Mouse (Mus musculus) forebrain, postnatal 0 days (tissue): ENCODE measurements around the gene Fem1b. TPM values are rescaled to one million over a fixed set of nuclear protein-coding genes. Genes with fewer than 3 reads are reported as not detected.

Experiments
- ATAC-seq: fragments of 200-750 bp; cut with Nextera tagmentation; 2 replicates; pipeline ENCODE4 v1.8.0; 2017; ENCODE audit warnings: mild to moderate bottlenecking, moderate library complexity
- DNase-seq: peaks from one replicate; pipeline ENCODE4 v3.0.0-alpha.2; 2015
- H3K27ac ChIP-seq: fragments of 300-500 bp; sonication (generic); 2 replicates; pipeline ENCODE4 v1.5.1; 2014; ENCODE audit warnings: low read depth, mild to moderate bottlenecking, antibody characterized with exemption, low read length, moderate library complexity, mixed read lengths
- H3K27me3 ChIP-seq: fragments of 300-500 bp; sonication (generic); 2 replicates; pipeline ENCODE4 v1.6.1; 2014; ENCODE audit warnings: mild to moderate bottlenecking, low read length, mixed read lengths; ENCODE audit not compliant: insufficient read depth
- H3K36me3 ChIP-seq: fragments of 300-500 bp; sonication (generic); 2 replicates; pipeline ENCODE4 v1.6.1; 2014; ENCODE audit warnings: mild to moderate bottlenecking, moderate library complexity; ENCODE audit not compliant: insufficient read depth
- H3K4me1 ChIP-seq: fragments of 300-500 bp; sonication (generic); 2 replicates; pipeline ENCODE4 v1.6.1; 2014; ENCODE audit warnings: antibody characterized with exemption; ENCODE audit not compliant: insufficient read depth
- H3K4me2 ChIP-seq: fragments of 300-500 bp; sonication (generic); 2 replicates; pipeline ENCODE4 v1.6.1; 2014; ENCODE audit warnings: low read depth, mild to moderate bottlenecking, moderate library complexity
- H3K4me3 ChIP-seq: fragments of 300-500 bp; sonication (generic); 2 replicates; pipeline ENCODE4 v1.5.1; 2014; ENCODE audit warnings: low read depth, low read length, mixed read lengths
- H3K9ac ChIP-seq: fragments of 300-500 bp; sonication (generic); 2 replicates; pipeline ENCODE4 v1.6.1; 2014; ENCODE audit warnings: mild to moderate bottlenecking
- H3K9me3 ChIP-seq: fragments of 300-500 bp; sonication (generic); 2 replicates; pipeline ENCODE4 v1.6.1; 2016; ENCODE audit warnings: low read length
- CTCF ChIP-seq: sonication (generic); IDR thresholded peaks from 2 replicates; pipeline ENCODE4 v1.5.1; 2016; ENCODE audit warnings: antibody characterized with exemption, control low read depth, low read depth
- WGBS: fragments of 180-500 bp; shearing (Covaris S2); extraction: QIAGEN DNeasy Blood & Tissue Kit; methylation state at CpG from one replicate; pipeline ENCODE4 v1.1.7; 2014; 5-methylcytosine and 5-hydroxymethylcytosine counted together
- polyA plus RNA-seq: library from polyadenylated mRNA; unstranded; fragments of >200 nt; fragmentation: Nextera tagmentation; extraction: Ambion mirVana; gene quantifications from 2 replicates; pipeline ENCODE4 v1.2.1, GENCODE M21; 2015
- total RNA-seq: library from RNA; depleted of rRNA; stranded (reverse); fragments of >200 nt; gene quantifications from 2 replicates; pipeline ENCODE4 v1.2.3, GENCODE M21; 2014

Gene Fem1b
- total and polyA plus RNA-seq, 2 experiments from 2014 or later = 29.4 to 191 TPM

DNA sequence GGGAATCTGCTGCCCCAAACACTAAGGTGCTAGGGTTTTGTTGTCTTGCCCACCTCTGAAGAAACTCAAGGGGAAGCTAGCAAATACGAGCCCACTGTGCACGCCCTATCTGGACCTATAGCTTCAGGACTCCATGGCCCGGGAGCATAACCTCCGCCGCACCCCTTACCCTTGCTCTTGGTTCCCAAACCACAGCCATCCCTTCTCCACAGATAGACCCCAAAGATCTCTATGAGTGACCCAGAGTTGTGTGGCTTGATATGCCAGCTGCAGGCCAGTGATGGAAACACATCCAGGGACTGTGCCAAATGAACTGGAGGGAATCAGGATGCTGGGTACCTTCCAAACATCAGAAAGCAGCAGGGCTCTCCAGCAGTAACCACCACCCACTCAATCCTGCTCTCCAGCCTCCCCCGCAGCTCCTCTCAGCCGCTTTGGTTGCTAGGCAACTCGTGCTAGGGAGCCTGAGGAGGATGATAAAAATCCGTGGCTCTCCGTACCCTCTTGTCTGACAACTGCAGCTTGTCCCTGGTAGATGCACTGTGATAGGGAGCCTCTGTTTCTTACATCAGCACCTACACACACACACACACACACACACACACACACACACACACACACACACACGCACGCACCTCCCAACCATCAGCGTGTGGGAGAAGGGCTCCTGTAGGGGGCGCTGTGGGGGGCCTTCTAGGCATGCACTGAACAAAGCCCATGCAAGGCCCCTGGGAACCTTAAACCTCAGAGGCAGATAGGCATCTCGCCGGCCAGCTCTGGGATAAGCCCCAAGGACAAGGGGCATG, 28.6 kb downstream of the Fem1b start:
- DNase-seq (peak; percentile 90), ATAC-seq (peak; percentile 95)
- Histone ChIP-seq H3K4me3 (peak overlapping the region; percentile 2; the same call in 1 of the 2 replicates), H3K36me3 (no peaks in the 10 kb centered on the region), H3K27ac (peak overlapping the region; percentile 66), H3K4me1 (peaks cover 20% of the 10 kb centered on the region), H3K4me2 (peak overlapping the region; percentile 38), H3K27me3 (no peaks in the 10 kb centered on the region), H3K9ac (peak overlapping the region; percentile 41; the same call in 1 of the 2 replicates), H3K9me3 (no peaks in the 10 kb centered on the region)
- 34% methylated on average over 16 of the region's 16 CpGs for WGBS
- TF ChIP-seq CTCF = peak; percentile 80

DNA sequence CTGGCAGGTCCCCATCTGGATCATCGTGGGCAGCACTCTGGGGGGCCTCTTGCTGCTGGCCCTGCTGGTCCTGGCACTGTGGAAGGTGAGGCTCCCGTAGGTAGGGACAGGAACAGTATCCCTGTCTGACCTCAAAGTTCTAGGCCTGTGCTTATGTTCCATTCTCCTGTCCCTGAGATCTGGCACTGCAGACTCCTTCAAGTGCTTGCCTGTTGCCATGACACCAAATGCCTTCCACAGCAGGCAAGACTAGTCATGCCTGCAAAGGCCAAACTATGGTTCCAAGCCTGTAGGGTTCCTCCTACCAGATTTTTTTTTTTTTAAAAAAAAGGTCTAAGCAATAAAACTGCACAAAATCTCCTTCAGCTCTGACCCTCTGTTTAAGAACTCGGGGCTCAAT, 29.8 kb downstream of the Fem1b start:
- no peak overlapping the region for H3K4me2 ChIP-seq
- no peaks in the 10 kb centered on the region for H3K27me3 ChIP-seq
- H3K9me3 ChIP-seq = no peaks in the 10 kb centered on the region
- no peak overlapping the region for H3K27ac ChIP-seq
- H3K4me3 ChIP-seq = no peak overlapping the region
- no peak for TF ChIP-seq CTCF
- 53% methylated on average over 3 of the region's 3 CpGs for WGBS
- peaks cover 20% of the 10 kb centered on the region for H3K4me1 ChIP-seq
- no peak overlapping the region for H3K9ac ChIP-seq
- no peaks in the 10 kb centered on the region for H3K36me3 ChIP-seq
- ATAC-seq = no peak
- DNase-seq = peak; percentile 34

DNA sequence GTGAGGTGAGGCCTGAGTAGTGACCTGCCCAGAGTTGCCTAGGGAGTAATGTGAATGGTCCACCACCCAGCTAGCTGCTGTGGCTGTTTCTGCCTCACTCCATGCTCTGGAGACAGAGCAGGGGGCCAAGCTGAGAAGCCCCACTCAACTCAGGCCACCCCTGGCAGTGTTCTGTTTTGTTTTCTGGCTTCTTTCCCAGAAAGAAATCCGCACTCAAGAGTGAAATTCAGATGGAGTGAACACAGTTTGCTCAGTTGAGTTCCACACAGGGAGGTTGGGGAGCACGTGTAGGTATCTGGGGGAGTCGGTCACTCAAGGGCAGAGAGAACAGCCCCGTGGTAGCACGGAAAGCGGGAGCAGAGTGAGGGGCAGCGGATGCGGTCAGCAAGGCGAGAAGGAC, 33.0 kb downstream of the Fem1b start:
- H3K9me3 ChIP-seq = no peaks in the 10 kb centered on the region
- no peak overlapping the region for H3K9ac ChIP-seq
- WGBS = 71% methylated on average over 9 of the region's 9 CpGs
- ATAC-seq (no peak), DNase-seq (peak; percentile 33)
- peaks cover 16% of the 10 kb centered on the region for H3K4me1 ChIP-seq
- H3K36me3 ChIP-seq = no peaks in the 10 kb centered on the region
- H3K4me3 ChIP-seq = no peak overlapping the region
- H3K27me3 ChIP-seq = no peaks in the 10 kb centered on the region
- H3K4me2 ChIP-seq = no peak overlapping the region
- H3K27ac ChIP-seq = no peak overlapping the region
- TF ChIP-seq CTCF = no peak

DNA sequence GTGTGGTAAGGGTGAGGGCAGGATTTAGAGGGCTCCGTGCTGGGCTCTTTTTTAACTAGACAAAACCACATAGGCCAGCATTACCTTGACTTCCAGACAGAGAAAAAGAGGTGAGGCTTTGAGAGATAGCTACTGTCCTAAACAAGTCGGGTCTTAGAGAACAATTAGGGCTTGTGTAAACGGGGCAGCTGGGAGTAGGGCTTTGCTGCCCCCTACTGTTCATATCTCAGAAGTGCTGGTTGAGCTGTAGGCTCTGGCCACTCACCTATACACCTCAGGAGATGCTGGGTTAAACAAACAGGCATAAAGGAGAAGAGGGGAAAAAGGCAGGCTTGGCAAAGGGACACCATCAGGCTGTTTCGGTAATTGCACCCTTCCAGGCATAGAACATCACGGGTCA, 34.3 kb downstream of the Fem1b start:
- 4% methylated on average over 5 of the region's 5 CpGs for WGBS
- TF ChIP-seq CTCF = peak; percentile 84

DNA sequence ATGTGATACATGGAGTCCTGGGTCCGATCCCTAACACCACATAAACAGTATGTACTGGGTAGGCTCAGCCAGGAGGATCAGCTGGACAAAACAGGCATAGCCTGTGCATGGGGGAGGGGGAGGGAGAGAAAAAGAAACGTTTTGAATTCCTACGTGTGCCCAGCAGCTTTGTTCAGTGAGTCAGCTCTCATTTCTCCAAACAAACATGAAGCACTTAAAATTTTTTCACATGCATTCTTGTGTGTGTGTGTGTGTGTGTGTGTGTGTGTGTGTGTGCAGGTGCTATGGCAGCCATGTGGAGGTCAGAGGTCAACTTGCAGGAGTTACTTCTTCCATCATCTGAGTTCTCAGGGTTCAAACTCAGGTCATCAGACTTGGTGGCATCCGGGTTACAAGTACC, 36.3 kb downstream of the Fem1b start:
- Histone ChIP-seq H3K4me1 (no peaks in the 10 kb centered on the region), H3K27ac (no peak overlapping the region), H3K9ac (no peak overlapping the region), H3K36me3 (no peaks in the 10 kb centered on the region), H3K27me3 (no peaks in the 10 kb centered on the region), H3K4me3 (no peak overlapping the region), H3K9me3 (no peaks in the 10 kb centered on the region), H3K4me2 (no peak overlapping the region)
- DNase-seq = no peak
- no peak for TF ChIP-seq CTCF
- 72% methylated on average over 4 of the region's 4 CpGs for WGBS
- ATAC-seq = no peak

More for the DNA sequence above, 34.3 kb downstream of the Fem1b start:
- H3K27me3 ChIP-seq = no peaks in the 10 kb centered on the region
- H3K36me3 ChIP-seq = no peaks in the 10 kb centered on the region
- no peak overlapping the region for H3K9ac ChIP-seq
- DNase-seq (peak; percentile 75), ATAC-seq (peak; percentile 66)
- H3K4me2 ChIP-seq = no peak overlapping the region
- H3K4me1 ChIP-seq = peaks cover 6% of the 10 kb centered on the region; the same call in 1 of the 2 replicates
- no peak overlapping the region for H3K27ac ChIP-seq
- H3K4me3 ChIP-seq = no peak overlapping the region
- H3K9me3 ChIP-seq = no peaks in the 10 kb centered on the region

DNA sequence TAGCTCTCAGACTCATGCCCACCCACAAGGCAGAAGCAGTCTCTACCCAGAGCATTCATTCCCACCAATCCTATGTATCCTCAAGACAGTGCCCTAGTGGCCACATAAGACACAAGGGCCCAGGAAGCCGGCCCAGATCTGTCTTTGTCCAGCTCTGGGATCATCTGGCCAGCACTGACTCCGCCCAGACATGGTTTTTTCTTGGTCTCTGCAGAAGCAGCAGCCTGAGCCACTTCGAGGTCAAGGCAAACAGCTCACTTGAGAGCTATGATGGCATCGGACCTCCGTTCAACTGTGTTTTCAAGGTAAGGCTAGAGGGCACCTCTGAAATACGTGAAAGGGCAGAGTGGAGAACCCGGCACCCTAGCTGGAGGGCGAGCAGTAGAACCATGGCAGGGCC, 39.0 kb downstream of the Fem1b start:
- Histone ChIP-seq H3K4me1 (no peaks in the 10 kb centered on the region), H3K27ac (no peak overlapping the region), H3K9ac (no peak overlapping the region), H3K9me3 (no peaks in the 10 kb centered on the region), H3K27me3 (no peaks in the 10 kb centered on the region), H3K36me3 (no peaks in the 10 kb centered on the region), H3K4me2 (no peak overlapping the region), H3K4me3 (no peak overlapping the region)
- DNase-seq (no peak), ATAC-seq (no peak)
- TF ChIP-seq CTCF = no peak
- WGBS = 84% methylated on average over 8 of the region's 8 CpGs

DNA sequence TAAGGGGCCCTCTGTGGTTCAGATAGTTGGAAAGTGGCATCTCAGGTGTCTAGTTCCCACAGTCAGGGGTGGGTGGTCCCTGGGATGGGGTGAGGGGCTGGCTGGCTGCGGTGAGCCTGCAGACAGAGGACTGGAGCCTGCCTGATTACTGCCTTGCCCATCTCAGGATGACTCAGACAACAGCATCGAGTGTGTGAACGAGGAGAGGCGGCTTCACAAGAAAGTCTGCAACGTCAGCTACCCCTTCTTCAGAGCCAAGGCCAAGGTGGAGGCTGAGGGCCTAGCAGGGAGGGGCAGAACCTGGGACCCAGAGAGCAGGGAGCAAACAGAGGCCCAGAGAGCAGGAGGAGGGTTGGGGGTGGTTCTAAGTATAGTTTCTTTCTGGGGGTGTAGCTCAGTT, 43.4 kb downstream of the Fem1b start:
- no peak for ATAC-seq
- no peak overlapping the region for H3K27ac ChIP-seq
- H3K9ac ChIP-seq = no peak overlapping the region
- no peak overlapping the region for H3K4me2 ChIP-seq
- 73% methylated on average over 5 of the region's 5 CpGs for WGBS
- DNase-seq = no peak
- no peaks in the 10 kb centered on the region for H3K36me3 ChIP-seq
- no peak for TF ChIP-seq CTCF
- H3K4me1 ChIP-seq = no peaks in the 10 kb centered on the region
- H3K4me3 ChIP-seq = no peak overlapping the region
- H3K9me3 ChIP-seq = no peaks in the 10 kb centered on the region
- no peaks in the 10 kb centered on the region for H3K27me3 ChIP-seq
